Mouse (Mus musculus) embryonic facial prominence, embryonic 11.5 days (tissue): Measurements from ENCODE around the gene Fgd2. TPM values are rescaled to one million over a fixed set of nuclear protein-coding genes. Genes with fewer than 3 reads are reported as not detected.
A peak's percentile ranks its signal among the peaks of the same experiment; 100 is the strongest.

Experiments
- ATAC-seq: fragments of 200-750 bp; cut with Nextera tagmentation; replicated peaks from 2 replicates; pipeline ENCODE4 v1.8.0; 2017; ENCODE audit warnings: low read depth; ENCODE audit not compliant: insufficient number of reproducible peaks, low FRiP score, low TSS enrichment
- DNase-seq: peaks from one replicate; pipeline ENCODE4 v3.0.0-alpha.2; 2015; ENCODE audit warnings: low spot score
- H3K27ac ChIP-seq: fragments of 300-500 bp; sonication (generic); replicated peaks from 2 replicates; pipeline ENCODE4 v1.5.1; 2014; ENCODE audit warnings: mild to moderate bottlenecking, low read depth, low read length, control low read depth
- H3K27me3 ChIP-seq: fragments of 300-500 bp; sonication (generic); 2 replicates; pipeline ENCODE4 v1.6.1; 2014; ENCODE audit warnings: mild to moderate bottlenecking, low read length, moderate library complexity, mixed read lengths; ENCODE audit not compliant: control insufficient read depth, insufficient read depth
- H3K36me3 ChIP-seq: fragments of 300-500 bp; sonication (generic); replicated peaks from 2 replicates; pipeline ENCODE4 v1.6.1; 2014; ENCODE audit warnings: low read depth, mild to moderate bottlenecking, low read length, moderate library complexity, mixed read lengths; ENCODE audit not compliant: control insufficient read depth, insufficient read depth
- H3K4me1 ChIP-seq: fragments of 300-500 bp; sonication (generic); 2 replicates; pipeline ENCODE4 v1.6.1; 2014; ENCODE audit warnings: low read length, mixed read lengths; ENCODE audit not compliant: control insufficient read depth, insufficient read depth
- H3K4me2 ChIP-seq: fragments of 300-500 bp; sonication (generic); 2 replicates; pipeline ENCODE4 v1.6.1; 2014; ENCODE audit warnings: low read depth, mild to moderate bottlenecking, control low read depth, low read length, moderate library complexity
- H3K4me3 ChIP-seq: fragments of 300-500 bp; sonication (generic); 2 replicates; pipeline ENCODE4 v1.5.1; 2014; ENCODE audit warnings: low read depth, low read length, control low read depth
- H3K9ac ChIP-seq: fragments of 300-500 bp; sonication (generic); replicated peaks from 2 replicates; pipeline ENCODE4 v1.6.1; 2014; ENCODE audit warnings: mild to moderate bottlenecking, control low read depth, low read length
- H3K9me3 ChIP-seq: fragments of 300-500 bp; sonication (generic); replicated peaks from 2 replicates; pipeline ENCODE4 v1.6.1; 2016; ENCODE audit warnings: mild to moderate bottlenecking, low read length, inconsistent platforms, mixed read lengths; ENCODE audit not compliant: control insufficient read depth
- WGBS: fragments of 180-500 bp; shearing (Covaris S2); extraction: QIAGEN DNeasy Blood & Tissue Kit; methylation state at CpG from one replicate; pipeline ENCODE4 v1.1.7; 2014; 5-methylcytosine and 5-hydroxymethylcytosine counted together
- polyA plus RNA-seq: library from polyadenylated mRNA; unstranded; fragments of >200 nt; fragmentation: Nextera tagmentation; extraction: Ambion mirVana; gene quantifications from 2 replicates; pipeline ENCODE4 v1.2.1, GENCODE M21; 2014

Gene Fgd2
- polyA plus RNA-seq, 1 experiment from 2014 or later: 7.0 TPM

GRCm38 (mm10) chr17:29340406-29341261 lies 20.1 kb upstream of the Fgd2 start:
- DNase-seq (no peak), ATAC-seq (no peak)
- no peak overlapping the region for H3K9ac ChIP-seq
- H3K4me3 ChIP-seq: no peak overlapping the region
- WGBS: 79% methylated on average over 18 of the region's 18 CpGs
- no peak overlapping the region for H3K4me2 ChIP-seq
- no peaks in the 10 kb centered on the region for H3K9me3 ChIP-seq
- peaks cover 11% of the 10 kb centered on the region for H3K4me1 ChIP-seq
- H3K36me3 ChIP-seq: peaks cover 16% of the 10 kb centered on the region
- no peak overlapping the region for H3K27ac ChIP-seq
- H3K27me3 ChIP-seq: no peaks in the 10 kb centered on the region

GRCm38 (mm10) chr17:29341591-29342003 lies 19.1 kb upstream of the Fgd2 start:
- Histone ChIP-seq H3K36me3 (peaks cover 10% of the 10 kb centered on the region), H3K4me1 (peaks cover 11% of the 10 kb centered on the region), H3K27ac (peak overlapping the region; percentile 59), H3K4me2 (0 out of 2 replicates have a peak overlapping the region, but pooled peaks have one; percentile 10), H3K27me3 (no peaks in the 10 kb centered on the region), H3K4me3 (no peak overlapping the region), H3K9ac (no peak overlapping the region; the same call in 1 of the 2 replicates), H3K9me3 (no peaks in the 10 kb centered on the region)
- DNase-seq (peak; percentile 49), ATAC-seq (0 out of 2 replicates have a peak, but pooled peaks have one; percentile 30)
- WGBS: 20% methylated on average over 9 of the region's 9 CpGs

GRCm38 (mm10) chr17:29342010-29342910 lies 18.5 kb upstream of the Fgd2 start:
- H3K27me3 ChIP-seq: no peaks in the 10 kb centered on the region
- DNase-seq (peak; percentile 38), ATAC-seq (peak; percentile 54; the same call in 1 of the 2 replicates)
- H3K4me1 ChIP-seq: peaks cover 11% of the 10 kb centered on the region
- peak overlapping the region; percentile 59 for H3K27ac ChIP-seq
- no peak overlapping the region for H3K4me2 ChIP-seq
- no peak overlapping the region for H3K4me3 ChIP-seq
- 43% methylated on average over 13 of the region's 13 CpGs for WGBS
- peaks cover 5% of the 10 kb centered on the region; the same call in 1 of the 2 replicates for H3K36me3 ChIP-seq
- H3K9ac ChIP-seq: peak overlapping the region; percentile 32
- no peaks in the 10 kb centered on the region for H3K9me3 ChIP-seq

- ATAC-seq (no peak), DNase-seq (no peak)
- Histone ChIP-seq H3K4me2 (no peak overlapping the region), H3K9me3 (no peaks in the 10 kb centered on the region), H3K9ac (no peak overlapping the region), H3K27ac (no peak overlapping the region), H3K27me3 (no peaks in the 10 kb centered on the region), H3K4me1 (peaks cover 11% of the 10 kb centered on the region), H3K4me3 (no peak overlapping the region), H3K36me3 (peaks cover 5% of the 10 kb centered on the region; the same call in 1 of the 2 replicates)
- WGBS: 89% methylated on average over 5 of the region's 5 CpGs
Observed at GRCm38 (mm10) chr17:29343241-29343640, 17.5 kb upstream of the Fgd2 start.

GRCm38 (mm10) chr17:29345272-29345671 lies 15.4 kb upstream of the Fgd2 start:
- Histone ChIP-seq H3K9me3 (no peaks in the 10 kb centered on the region), H3K27me3 (no peaks in the 10 kb centered on the region), H3K9ac (no peak overlapping the region), H3K4me3 (no peak overlapping the region), H3K36me3 (no peaks in the 10 kb centered on the region), H3K27ac (no peak overlapping the region), H3K4me1 (peaks cover 11% of the 10 kb centered on the region), H3K4me2 (no peak overlapping the region)
- ATAC-seq (no peak), DNase-seq (no peak)
- 96% methylated on average over 12 of the region's 12 CpGs for WGBS

GRCm38 (mm10) chr17:29346496-29347125 lies 14.1 kb upstream of the Fgd2 start:
- H3K4me1 ChIP-seq: peaks cover 5% of the 10 kb centered on the region
- H3K36me3 ChIP-seq: no peaks in the 10 kb centered on the region
- ATAC-seq: no peak
- H3K9me3 ChIP-seq: no peaks in the 10 kb centered on the region
- H3K27me3 ChIP-seq: no peaks in the 10 kb centered on the region
- H3K4me2 ChIP-seq: peak overlapping the region; percentile 49
- DNase-seq: peak; percentile 69
- WGBS: 5% methylated on average over 11 of the region's 11 CpGs
- peak overlapping the region; percentile 87 for H3K4me3 ChIP-seq
- H3K9ac ChIP-seq: peak overlapping the region; percentile 84
- peak overlapping the region; percentile 74 for H3K27ac ChIP-seq

- ATAC-seq (peak; percentile 21; the same call in 1 of the 2 replicates), DNase-seq (peak; percentile 38)
- WGBS: under 1% methylated on average over 43 of the region's 45 CpGs
Observed at GRCm38 (mm10) chr17:29347126-29347644, 13.5 kb upstream of the Fgd2 start.

More at GRCm38 (mm10) chr17:29347126-29347644, 13.5 kb upstream of the Fgd2 start:
- peak overlapping the region; percentile 87 for H3K4me3 ChIP-seq
- H3K9ac ChIP-seq: peak overlapping the region; percentile 84
- H3K4me1 ChIP-seq: peaks cover 3% of the 10 kb centered on the region; the same call in 1 of the 2 replicates
- no peaks in the 10 kb centered on the region for H3K27me3 ChIP-seq
- no peaks in the 10 kb centered on the region for H3K9me3 ChIP-seq
- no peaks in the 10 kb centered on the region for H3K36me3 ChIP-seq
- H3K27ac ChIP-seq: peak overlapping the region; percentile 74
- H3K4me2 ChIP-seq: peak overlapping the region; percentile 49
